Mouse (Mus musculus): Measurements from ENCODE around the gene Ccdc84.

- TF ChIP-seq GATA2 (IDR thresholded peaks at IDR 0.05; ENCODE audit: borderline replicate concordance, low read depth, low read length) (no peak), CTCF (IDR thresholded peaks at IDR 0.05; ENCODE audit: low read depth, low read length) (no peak)
Observed at GRCm38 (mm10) chr9:44410647-44411336, 7.6 kb downstream of the Ccdc84 start.

Data from G1E (cell line).